Mouse (Mus musculus): ENCODE results near the gene Zfp800. TPM values are rescaled to one million over a fixed set of nuclear protein-coding genes. Genes with fewer than 3 reads are reported as not detected.

Zfp800 gene
- total RNA-seq, 1 experiment = 7.8 TPM

- in situ Hi-C loops (cut with MboI; ENCODE audit: low sequenced_read_pairs in 2 of 2, unreplicated experiment in 2 of 2) = no loop called here
- TF ChIP-seq MAFK (IDR thresholded peaks at IDR 0.05; ENCODE audit: insufficient read depth, low read depth, low read length) = no peak
- TF ChIP-seq ZC3H11A (IDR thresholded peaks at IDR 0.05; ENCODE audit: borderline replicate concordance, low read depth, low read length) = no peak
- no peak for TF ChIP-seq HCFC1 (IDR thresholded peaks at IDR 0.05; ENCODE audit: borderline replicate concordance, insufficient read depth, low read length)
- TF ChIP-seq ZNF384 (IDR thresholded peaks at IDR 0.05; ENCODE audit: low read depth, low read length) = no peak
- no peak for TF ChIP-seq CHD2 (IDR thresholded peaks at IDR 0.05; ENCODE audit: low read depth, low read length)
- Histone ChIP-seq H3K27ac (ENCODE audit: insufficient read depth, low read depth, low read length, poor library complexity, severe bottlenecking) (no peak overlapping the region), H3K4me1 (ENCODE audit: control insufficient read depth in 2 of 2, insufficient read depth in 2 of 2, low read length in 2 of 2, poor library complexity in 1 of 2) (no peaks in the 10 kb centered on the region), H3K9me3 (ENCODE audit: control insufficient read depth, insufficient read depth, low read depth, low read length) (no peaks in the 10 kb centered on the region), H3K4me3 (ENCODE audit: insufficient read depth in 1 of 2, low read depth in 1 of 2, low read length in 2 of 2, poor library complexity in 1 of 2, severe bottlenecking in 1 of 2) (no peak overlapping the region), H3K36me3 (ENCODE audit: control insufficient read depth, insufficient read depth, low read length, poor library complexity, severe bottlenecking) (no peaks in the 10 kb centered on the region), H3K9ac (ENCODE audit: insufficient read depth, low read depth, low read length, poor library complexity, severe bottlenecking) (no peak overlapping the region)
- DNase-seq (ENCODE audit: low read depth, low spot score) = peak; percentile 30
These were observed 52.6 kb downstream of the Zfp800 start for GRCm38 (mm10) chr6:28345181-28345580.

- no peaks in the 10 kb centered on the region for H3K9me3 ChIP-seq (ENCODE audit: control insufficient read depth, insufficient read depth, low read depth, low read length)
- H3K4me1 ChIP-seq (ENCODE audit: control insufficient read depth in 2 of 2, insufficient read depth in 2 of 2, low read length in 2 of 2, poor library complexity in 1 of 2) = no peaks in the 10 kb centered on the region
- H3K27ac ChIP-seq (ENCODE audit: insufficient read depth, low read depth, low read length, poor library complexity, severe bottlenecking) = no peak overlapping the region
- no peak overlapping the region for H3K4me3 ChIP-seq (ENCODE audit: insufficient read depth in 1 of 2, low read depth in 1 of 2, low read length in 2 of 2, poor library complexity in 1 of 2, severe bottlenecking in 1 of 2)
- no peak overlapping the region for H3K9ac ChIP-seq (ENCODE audit: insufficient read depth, low read depth, low read length, poor library complexity, severe bottlenecking)
- in situ Hi-C loops (cut with MboI; ENCODE audit: low sequenced_read_pairs in 2 of 2, unreplicated experiment in 2 of 2) = no loop called here
- H3K36me3 ChIP-seq (ENCODE audit: control insufficient read depth, insufficient read depth, low read length, poor library complexity, severe bottlenecking) = no peaks in the 10 kb centered on the region
- DNase-seq (ENCODE audit: low read depth, low spot score) = no peak
- no peak for TF ChIP-seq ZC3H11A (IDR thresholded peaks at IDR 0.05; ENCODE audit: borderline replicate concordance, low read depth, low read length)
- no peak for TF ChIP-seq ZNF384 (IDR thresholded peaks at IDR 0.05; ENCODE audit: low read depth, low read length)
- no peak for TF ChIP-seq MAFK (IDR thresholded peaks at IDR 0.05; ENCODE audit: insufficient read depth, low read depth, low read length)
- TF ChIP-seq HCFC1 (IDR thresholded peaks at IDR 0.05; ENCODE audit: borderline replicate concordance, insufficient read depth, low read length) = no peak
- TF ChIP-seq CHD2 (IDR thresholded peaks at IDR 0.05; ENCODE audit: low read depth, low read length) = no peak
These were observed 54.9 kb downstream of the Zfp800 start for GRCm38 (mm10) chr6:28342863-28343262.

GRCm38 (mm10) chr6:28341174-28341573 is 56.6 kb downstream of the Zfp800 start:
- TF ChIP-seq ZNF384 (IDR thresholded peaks at IDR 0.05; ENCODE audit: low read depth, low read length) = no peak
- TF ChIP-seq CHD2 (IDR thresholded peaks at IDR 0.05; ENCODE audit: low read depth, low read length) = no peak
- TF ChIP-seq HCFC1 (IDR thresholded peaks at IDR 0.05; ENCODE audit: borderline replicate concordance, insufficient read depth, low read length) = no peak
- TF ChIP-seq MAFK (IDR thresholded peaks at IDR 0.05; ENCODE audit: insufficient read depth, low read depth, low read length) = no peak
- TF ChIP-seq ZC3H11A (IDR thresholded peaks at IDR 0.05; ENCODE audit: borderline replicate concordance, low read depth, low read length) = no peak
- DNase-seq (ENCODE audit: low read depth, low spot score) = no peak
- Histone ChIP-seq H3K9me3 (ENCODE audit: control insufficient read depth, insufficient read depth, low read depth, low read length) (no peaks in the 10 kb centered on the region), H3K27ac (ENCODE audit: insufficient read depth, low read depth, low read length, poor library complexity, severe bottlenecking) (no peak overlapping the region), H3K4me3 (ENCODE audit: insufficient read depth in 1 of 2, low read depth in 1 of 2, low read length in 2 of 2, poor library complexity in 1 of 2, severe bottlenecking in 1 of 2) (no peak overlapping the region), H3K9ac (ENCODE audit: insufficient read depth, low read depth, low read length, poor library complexity, severe bottlenecking) (no peak overlapping the region), H3K36me3 (ENCODE audit: control insufficient read depth, insufficient read depth, low read length, poor library complexity, severe bottlenecking) (no peaks in the 10 kb centered on the region), H3K4me1 (ENCODE audit: control insufficient read depth in 2 of 2, insufficient read depth in 2 of 2, low read length in 2 of 2, poor library complexity in 1 of 2) (no peaks in the 10 kb centered on the region)
- in situ Hi-C loops (cut with MboI; ENCODE audit: low sequenced_read_pairs in 2 of 2, unreplicated experiment in 2 of 2) = no loop called here

GRCm38 (mm10) chr6:28339410-28339809 is 58.4 kb downstream of the Zfp800 start:
- no peaks in the 10 kb centered on the region for H3K36me3 ChIP-seq (ENCODE audit: control insufficient read depth, insufficient read depth, low read length, poor library complexity, severe bottlenecking)
- H3K4me1 ChIP-seq (ENCODE audit: control insufficient read depth in 2 of 2, insufficient read depth in 2 of 2, low read length in 2 of 2, poor library complexity in 1 of 2) = no peaks in the 10 kb centered on the region
- H3K9ac ChIP-seq (ENCODE audit: insufficient read depth, low read depth, low read length, poor library complexity, severe bottlenecking) = no peak overlapping the region
- in situ Hi-C loops (cut with MboI; ENCODE audit: low sequenced_read_pairs in 2 of 2, unreplicated experiment in 2 of 2) = no loop called here
- no peaks in the 10 kb centered on the region for H3K9me3 ChIP-seq (ENCODE audit: control insufficient read depth, insufficient read depth, low read depth, low read length)
- TF ChIP-seq CHD2 (IDR thresholded peaks at IDR 0.05; ENCODE audit: low read depth, low read length) (no peak), ZC3H11A (IDR thresholded peaks at IDR 0.05; ENCODE audit: borderline replicate concordance, low read depth, low read length) (no peak), HCFC1 (IDR thresholded peaks at IDR 0.05; ENCODE audit: borderline replicate concordance, insufficient read depth, low read length) (no peak), ZNF384 (IDR thresholded peaks at IDR 0.05; ENCODE audit: low read depth, low read length) (no peak), MAFK (IDR thresholded peaks at IDR 0.05; ENCODE audit: insufficient read depth, low read depth, low read length) (no peak)
- H3K27ac ChIP-seq (ENCODE audit: insufficient read depth, low read depth, low read length, poor library complexity, severe bottlenecking) = no peak overlapping the region
- no peak overlapping the region for H3K4me3 ChIP-seq (ENCODE audit: insufficient read depth in 1 of 2, low read depth in 1 of 2, low read length in 2 of 2, poor library complexity in 1 of 2, severe bottlenecking in 1 of 2)
- no peak for DNase-seq (ENCODE audit: low read depth, low spot score)

GRCm38 (mm10) chr6:28333696-28334095 is 64.1 kb downstream of the Zfp800 start:
- H3K4me3 ChIP-seq (ENCODE audit: insufficient read depth in 1 of 2, low read depth in 1 of 2, low read length in 2 of 2, poor library complexity in 1 of 2, severe bottlenecking in 1 of 2) = no peak overlapping the region
- in situ Hi-C loops (cut with MboI; ENCODE audit: low sequenced_read_pairs in 2 of 2, unreplicated experiment in 2 of 2) = no loop called here
- H3K27ac ChIP-seq (ENCODE audit: insufficient read depth, low read depth, low read length, poor library complexity, severe bottlenecking) = no peak overlapping the region
- H3K9me3 ChIP-seq (ENCODE audit: control insufficient read depth, insufficient read depth, low read depth, low read length) = no peaks in the 10 kb centered on the region
- no peaks in the 10 kb centered on the region for H3K4me1 ChIP-seq (ENCODE audit: control insufficient read depth in 2 of 2, insufficient read depth in 2 of 2, low read length in 2 of 2, poor library complexity in 1 of 2)
- no peaks in the 10 kb centered on the region for H3K36me3 ChIP-seq (ENCODE audit: control insufficient read depth, insufficient read depth, low read length, poor library complexity, severe bottlenecking)
- TF ChIP-seq HCFC1 (IDR thresholded peaks at IDR 0.05; ENCODE audit: borderline replicate concordance, insufficient read depth, low read length) (no peak), MAFK (IDR thresholded peaks at IDR 0.05; ENCODE audit: insufficient read depth, low read depth, low read length) (no peak), CHD2 (IDR thresholded peaks at IDR 0.05; ENCODE audit: low read depth, low read length) (no peak)
- DNase-seq (ENCODE audit: low read depth, low spot score) = no peak
- no peak overlapping the region for H3K9ac ChIP-seq (ENCODE audit: insufficient read depth, low read depth, low read length, poor library complexity, severe bottlenecking)
